Mouse (Mus musculus) embryonic facial prominence, embryonic 10.5 days (tissue): ENCODE data around the gene Tldc1. TPM values are rescaled to one million over a fixed set of nuclear protein-coding genes. Genes with fewer than 3 reads are reported as not detected.
A peak's percentile ranks its signal among the peaks of the same experiment; 100 is the strongest.

Experiments used
- DNase-seq: peaks from one replicate; pipeline ENCODE4 v3.0.0-alpha.2; 2017; ENCODE audit warnings: low spot score
- H3K27ac ChIP-seq: fragments of 300-500 bp; sonication (generic); replicated peaks from 2 replicates; pipeline ENCODE4 v1.5.1; 2016; ENCODE audit warnings: mild to moderate bottlenecking
- H3K27me3 ChIP-seq: fragments of 300-500 bp; sonication (generic); replicated peaks from 2 replicates; pipeline ENCODE4 v1.6.1; 2016; ENCODE audit warnings: low read depth, mild to moderate bottlenecking; ENCODE audit not compliant: poor library complexity, severe bottlenecking
- H3K36me3 ChIP-seq: fragments of 300-500 bp; sonication (generic); replicated peaks from 2 replicates; pipeline ENCODE4 v1.6.1; 2016; ENCODE audit warnings: mild to moderate bottlenecking, moderate library complexity
- H3K4me1 ChIP-seq: fragments of 300-500 bp; sonication (generic); 2 replicates; pipeline ENCODE4 v1.6.1; 2016
- H3K4me3 ChIP-seq: fragments of 300-500 bp; sonication (generic); 2 replicates; pipeline ENCODE4 v1.5.1; 2016; ENCODE audit warnings: mild to moderate bottlenecking, moderate library complexity
- H3K9me3 ChIP-seq: fragments of 300-500 bp; sonication (generic); 2 replicates; pipeline ENCODE4 v1.6.1; 2016; ENCODE audit warnings: mild to moderate bottlenecking
- WGBS: fragments of 180-500 bp; shearing (Covaris S2); methylation state at CpG from one replicate; pipeline ENCODE4 v1.1.7; 2016; 5-methylcytosine and 5-hydroxymethylcytosine counted together
- polyA plus RNA-seq: library from polyadenylated mRNA; unstranded; fragments of >200 nt; fragmentation: Nextera tagmentation; extraction: Ambion mirVana; gene quantifications from 2 replicates; pipeline ENCODE4 v1.2.1, GENCODE M21; 2016

The Tldc1 gene
- polyA plus RNA-seq, 1 experiment from 2014 or later: 12.8 TPM

DNA sequence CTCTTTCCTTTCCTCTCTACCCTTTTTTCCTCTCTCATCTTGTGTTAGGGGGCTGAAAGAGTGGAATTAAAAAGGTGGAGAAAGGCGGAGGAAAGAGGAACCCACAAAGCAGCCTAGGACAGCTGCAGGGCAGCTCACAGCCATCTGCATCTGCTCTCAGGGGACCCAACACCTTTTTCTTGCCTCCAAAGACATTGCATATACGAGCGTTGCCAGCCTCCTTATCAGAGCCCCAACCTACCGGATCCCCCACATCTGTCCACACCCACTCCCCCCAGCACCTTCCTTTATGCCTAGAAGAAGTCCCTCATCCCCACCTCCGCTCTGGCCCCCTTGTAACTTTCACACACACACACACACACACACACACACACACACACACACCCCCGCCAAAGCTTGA is 5.4 kb upstream of the Tldc1 start:
- Histone ChIP-seq H3K9me3 (no peaks in the 10 kb centered on the region), H3K4me3 (no peak overlapping the region), H3K4me1 (peaks cover 64% of the 10 kb centered on the region), H3K27ac (peak overlapping the region; percentile 55; the same call in 1 of the 2 replicates), H3K36me3 (no peaks in the 10 kb centered on the region), H3K27me3 (peaks cover 11% of the 10 kb centered on the region)
- WGBS: 69% methylated on average over 6 of the region's 6 CpGs
- DNase-seq: no peak

DNA sequence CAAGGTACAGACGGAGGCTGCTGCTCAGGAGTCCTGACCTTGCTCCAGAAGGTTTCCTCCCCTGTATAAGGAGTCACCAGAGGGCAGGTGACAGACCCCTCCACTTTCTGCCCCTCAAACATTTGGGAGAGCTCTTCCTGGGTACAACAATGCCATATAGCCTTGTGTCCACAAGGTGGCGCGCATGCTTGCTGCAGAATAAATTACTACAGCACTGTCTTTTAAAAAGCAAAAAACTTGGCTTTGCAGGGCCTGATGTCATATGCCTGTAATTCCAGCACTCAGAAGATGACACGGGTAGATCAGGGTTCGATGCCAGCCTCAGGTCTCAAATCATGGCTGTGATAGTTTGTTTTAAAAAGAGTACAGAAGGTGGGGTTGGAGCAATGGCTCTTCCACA is 4.5 kb upstream of the Tldc1 start:
- H3K27me3 ChIP-seq: peaks cover 11% of the 10 kb centered on the region
- H3K4me1 ChIP-seq: peaks cover 65% of the 10 kb centered on the region
- WGBS: 8% methylated on average over 5 of the region's 5 CpGs
- H3K36me3 ChIP-seq: no peaks in the 10 kb centered on the region
- H3K4me3 ChIP-seq: no peak overlapping the region
- peak; percentile 74 for DNase-seq
- H3K9me3 ChIP-seq: no peaks in the 10 kb centered on the region
- no peak overlapping the region for H3K27ac ChIP-seq

DNA sequence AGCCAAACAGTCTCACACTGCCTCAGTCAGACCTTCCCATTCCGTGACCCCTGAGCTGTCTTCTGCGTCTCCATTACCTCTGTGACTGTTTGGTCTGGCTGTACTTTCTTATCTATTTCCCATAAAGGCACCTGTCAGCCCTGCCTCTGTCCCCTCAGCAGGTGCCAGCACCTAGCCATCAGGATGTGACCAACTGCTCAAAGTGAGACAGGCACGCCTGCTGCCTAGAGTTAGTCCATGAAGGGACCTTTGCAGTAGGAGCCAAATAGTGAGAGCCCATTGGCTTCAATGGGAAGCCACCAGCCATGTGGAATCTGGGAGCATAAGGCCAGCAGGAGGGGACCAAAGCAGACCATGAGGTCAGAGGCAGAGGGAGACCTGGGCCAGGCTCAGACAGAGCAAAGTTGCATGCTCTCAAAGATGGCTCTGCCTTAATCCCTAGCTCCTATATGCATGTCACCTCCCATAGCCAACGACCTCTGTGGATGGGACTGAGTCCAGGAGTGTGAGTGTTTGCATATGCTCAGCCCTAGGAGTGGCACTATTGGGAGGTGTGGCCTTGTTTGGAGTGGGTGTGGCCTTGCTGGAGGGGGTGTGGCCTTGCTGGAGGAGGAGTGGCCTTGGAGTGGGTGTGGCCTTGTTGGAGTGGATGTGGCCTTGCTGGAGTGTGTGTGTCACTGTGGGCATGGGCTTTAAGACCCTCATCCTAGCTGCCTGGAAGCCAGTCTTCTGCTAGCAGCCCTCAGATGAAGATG is 3.0 kb upstream of the Tldc1 start:
- whole genome bisulfite sequencing: 76% methylated on average over 4 of the region's 4 CpGs
- H3K4me1 ChIP-seq: peaks cover 67% of the 10 kb centered on the region
- no peak overlapping the region for H3K4me3 ChIP-seq
- no peak overlapping the region for H3K27ac ChIP-seq
- H3K36me3 ChIP-seq: no peaks in the 10 kb centered on the region
- no peaks in the 10 kb centered on the region for H3K9me3 ChIP-seq
- peaks cover 11% of the 10 kb centered on the region; the same call in 1 of the 2 replicates for H3K27me3 ChIP-seq
- DNase-seq: no peak

DNA sequence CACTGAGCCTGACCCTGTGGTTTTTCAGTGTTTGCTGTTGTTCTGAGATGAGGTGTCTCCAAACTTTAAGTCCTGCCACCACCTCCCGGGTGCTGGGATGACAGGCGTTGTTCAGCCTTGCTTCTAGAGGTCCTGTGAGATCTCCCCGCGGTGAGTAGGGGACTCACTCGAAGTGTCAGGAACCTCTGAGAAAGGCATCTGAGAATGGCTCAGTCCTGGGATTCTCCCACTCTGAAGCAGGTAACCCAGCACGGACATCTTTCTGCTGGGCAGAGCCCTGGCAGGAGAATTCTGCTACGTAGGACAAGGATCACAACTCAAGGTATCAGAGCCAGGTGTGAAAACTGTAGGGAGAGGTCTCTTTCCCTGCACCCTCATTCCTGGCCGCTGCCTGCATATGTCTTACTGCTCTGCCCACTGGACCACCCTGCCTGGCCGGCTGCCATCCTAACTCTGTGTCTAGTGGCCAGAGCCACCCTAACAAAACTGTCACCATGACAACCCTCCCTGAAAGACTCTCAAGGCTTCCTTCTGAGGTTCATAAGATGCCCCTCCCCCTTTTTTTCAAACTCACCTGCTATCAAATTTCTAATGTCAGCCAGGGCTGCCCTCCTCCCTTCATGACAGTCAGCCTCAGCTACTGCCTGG is 2.3 kb upstream of the Tldc1 start:
- DNase-seq: no peak
- no peak overlapping the region for H3K27ac ChIP-seq
- H3K4me3 ChIP-seq: no peak overlapping the region
- H3K36me3 ChIP-seq: no peaks in the 10 kb centered on the region
- H3K4me1 ChIP-seq: peaks cover 59% of the 10 kb centered on the region
- WGBS: 82% methylated on average over 9 of the region's 9 CpGs
- peaks cover 11% of the 10 kb centered on the region; the same call in 1 of the 2 replicates for H3K27me3 ChIP-seq
- no peaks in the 10 kb centered on the region for H3K9me3 ChIP-seq

DNA sequence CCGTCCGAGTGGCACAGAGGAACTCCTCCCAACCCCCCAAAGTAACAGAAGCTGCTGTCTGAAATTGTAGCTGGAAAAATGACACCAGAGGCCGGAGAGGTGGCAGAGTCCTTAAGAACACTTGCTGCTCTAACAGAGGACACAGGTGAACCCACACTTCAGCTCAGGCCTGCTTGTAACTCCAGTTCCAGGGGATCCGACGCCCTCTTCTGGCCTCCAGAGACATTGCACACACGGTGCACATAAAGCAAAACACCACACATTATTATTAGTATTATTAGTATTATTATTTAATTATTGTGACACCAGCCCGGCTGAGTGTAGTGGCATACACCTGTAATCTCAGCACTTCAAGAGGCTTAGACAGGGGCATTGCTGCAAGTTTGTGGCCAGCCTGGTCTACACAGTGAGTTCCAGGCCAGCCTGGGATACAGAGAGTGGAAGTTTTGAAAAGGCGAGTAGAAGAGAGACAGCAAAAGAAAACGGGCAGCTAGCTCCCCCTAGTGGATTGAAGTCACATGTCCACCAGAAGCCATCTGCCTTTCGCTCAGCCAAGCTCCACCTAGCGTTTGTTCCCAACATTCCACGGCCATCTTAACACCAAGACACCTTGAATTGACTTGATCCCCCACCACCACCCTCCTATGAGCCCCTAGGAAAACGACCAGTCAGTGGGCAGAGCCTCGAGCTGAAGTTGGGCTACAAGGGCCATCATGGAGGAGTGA is 959 bp upstream of the Tldc1 start:
- Histone ChIP-seq H3K4me1 (peaks cover 47% of the 10 kb centered on the region), H3K27me3 (peaks cover 5% of the 10 kb centered on the region; the same call in 1 of the 2 replicates), H3K27ac (no peak overlapping the region), H3K36me3 (no peaks in the 10 kb centered on the region), H3K4me3 (peak overlapping the region; percentile 70), H3K9me3 (no peaks in the 10 kb centered on the region)
- peak; percentile 85 for DNase-seq
- WGBS: 26% methylated on average over 14 of the region's 14 CpGs

DNA sequence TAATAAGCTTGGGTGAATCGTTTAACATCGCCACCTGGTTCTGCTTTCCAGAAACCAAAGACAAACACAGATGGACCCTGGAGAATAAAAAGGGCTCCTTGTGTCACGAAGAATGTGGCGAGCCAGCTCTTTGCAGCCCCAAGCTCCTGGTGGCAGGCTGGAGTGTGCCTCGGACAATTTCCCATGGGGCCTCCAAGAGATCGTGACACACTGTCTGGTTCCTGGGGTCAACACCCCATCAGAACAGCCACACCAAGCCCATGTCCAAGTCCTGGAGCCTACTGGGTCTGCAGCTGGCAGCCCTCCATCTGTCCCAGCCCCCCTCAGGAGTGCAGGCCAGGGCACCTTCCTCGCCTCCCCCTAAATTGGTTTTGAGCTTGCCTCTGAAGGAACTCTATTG is 451 bp downstream of the Tldc1 start:
- Histone ChIP-seq H3K36me3 (no peaks in the 10 kb centered on the region), H3K27ac (peak overlapping the region; percentile 90), H3K9me3 (no peaks in the 10 kb centered on the region), H3K4me1 (peaks cover 37% of the 10 kb centered on the region), H3K27me3 (no peaks in the 10 kb centered on the region), H3K4me3 (peak overlapping the region; percentile 70)
- DNase-seq: no peak
- 14% methylated on average over 7 of the region's 7 CpGs for WGBS

DNA sequence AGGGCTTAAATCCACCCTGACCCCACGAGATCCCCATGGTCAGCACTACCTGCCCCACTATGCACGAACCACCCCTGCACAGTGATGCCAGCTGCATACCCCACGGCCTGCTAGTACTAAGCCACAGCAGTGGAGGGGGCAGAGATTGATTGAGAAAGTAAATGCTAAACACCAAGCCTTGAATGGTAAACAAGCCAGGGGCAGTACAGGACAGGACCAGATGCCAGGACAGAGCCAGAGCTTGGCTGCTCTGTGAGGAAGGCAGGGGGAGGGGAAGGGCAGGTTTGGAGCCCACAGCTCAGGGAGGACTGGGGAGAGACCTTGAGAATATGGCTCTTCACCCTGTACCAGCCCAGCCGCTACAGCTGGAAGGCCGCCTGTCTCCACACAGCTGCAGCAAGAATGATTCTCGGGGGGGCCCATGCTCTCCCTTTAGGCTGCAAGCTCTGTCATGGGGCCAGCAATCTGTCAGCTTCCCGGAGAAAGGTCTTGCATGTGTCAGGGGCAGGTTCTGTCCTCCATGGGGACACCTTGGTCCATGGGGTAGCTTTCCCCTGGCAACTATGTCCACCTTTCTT is 1.5 kb downstream of the Tldc1 start:
- no peak overlapping the region for H3K4me3 ChIP-seq
- 0 out of 2 replicates have a peak overlapping the region, but pooled peaks have one; percentile 1 for H3K27ac ChIP-seq
- no peaks in the 10 kb centered on the region for H3K9me3 ChIP-seq
- H3K4me1 ChIP-seq: peaks cover 37% of the 10 kb centered on the region
- no peaks in the 10 kb centered on the region for H3K27me3 ChIP-seq
- no peaks in the 10 kb centered on the region; the same call in 1 of the 2 replicates for H3K36me3 ChIP-seq
- DNase-seq: no peak
- 86% methylated on average over 7 of the region's 7 CpGs for WGBS

DNA sequence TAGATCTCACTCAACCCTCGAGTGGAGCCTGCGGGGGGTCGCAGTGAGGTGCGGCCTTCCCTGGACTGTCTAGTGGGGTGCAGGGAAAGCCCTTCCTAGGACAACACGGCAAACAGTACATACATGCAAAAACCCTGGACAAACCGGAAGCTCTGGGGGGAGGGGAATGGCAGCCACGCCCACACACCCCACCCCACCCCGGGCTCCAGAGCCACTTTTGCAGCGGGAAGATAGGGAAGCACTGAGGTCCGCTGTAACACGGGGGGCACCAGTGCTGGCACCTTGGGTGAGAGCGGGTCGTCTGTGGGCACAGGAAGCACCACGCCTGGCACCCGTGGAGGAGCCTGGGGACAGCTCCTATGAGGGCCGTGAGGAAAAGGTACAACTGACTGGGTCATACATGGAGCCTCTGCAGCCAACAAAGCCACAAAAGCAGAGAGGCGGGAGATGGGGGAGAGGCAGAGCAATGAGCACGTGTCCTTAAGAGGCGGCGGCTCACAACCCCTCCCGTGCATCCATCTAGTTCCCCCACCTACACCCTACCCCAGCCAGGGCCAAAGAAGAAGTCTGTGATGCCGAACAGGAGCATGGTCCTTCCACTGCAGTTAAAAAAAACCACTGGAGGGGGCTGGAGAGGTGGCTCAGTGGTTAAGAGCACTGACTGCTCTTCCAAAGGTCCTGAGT is 12.3 kb downstream of the Tldc1 start:
- WGBS: 82% methylated on average over 22 of the region's 22 CpGs
- Histone ChIP-seq H3K4me3 (no peak overlapping the region), H3K4me1 (peaks cover 13% of the 10 kb centered on the region), H3K9me3 (no peaks in the 10 kb centered on the region), H3K27ac (no peak overlapping the region), H3K27me3 (no peaks in the 10 kb centered on the region), H3K36me3 (peaks cover 45% of the 10 kb centered on the region)
- DNase-seq: no peak

DNA sequence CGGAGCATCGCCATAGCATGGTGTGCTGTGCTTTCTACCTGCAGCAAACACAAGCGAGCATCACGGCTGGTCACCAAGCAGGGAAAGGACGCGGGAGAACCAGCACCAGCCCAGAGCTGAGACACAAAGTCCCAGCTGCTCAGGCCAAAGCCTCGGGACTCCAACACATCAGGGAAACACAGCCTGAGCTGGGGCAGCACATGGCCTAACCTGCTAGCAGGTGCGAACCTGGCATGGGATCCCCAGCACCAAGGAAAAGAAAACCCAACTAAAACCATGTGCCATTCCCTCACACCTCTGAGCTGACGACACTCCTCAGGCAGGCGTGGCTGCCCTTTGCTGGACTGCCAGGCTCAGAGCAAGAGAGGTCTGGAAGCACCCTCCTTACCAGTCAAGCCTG is 12.9 kb downstream of the Tldc1 start:
- Histone ChIP-seq H3K27ac (no peak overlapping the region), H3K9me3 (no peaks in the 10 kb centered on the region), H3K36me3 (peaks cover 48% of the 10 kb centered on the region), H3K27me3 (no peaks in the 10 kb centered on the region), H3K4me1 (peaks cover 13% of the 10 kb centered on the region), H3K4me3 (no peak overlapping the region)
- WGBS: 86% methylated on average over 10 of the region's 10 CpGs
- DNase-seq: no peak

DNA sequence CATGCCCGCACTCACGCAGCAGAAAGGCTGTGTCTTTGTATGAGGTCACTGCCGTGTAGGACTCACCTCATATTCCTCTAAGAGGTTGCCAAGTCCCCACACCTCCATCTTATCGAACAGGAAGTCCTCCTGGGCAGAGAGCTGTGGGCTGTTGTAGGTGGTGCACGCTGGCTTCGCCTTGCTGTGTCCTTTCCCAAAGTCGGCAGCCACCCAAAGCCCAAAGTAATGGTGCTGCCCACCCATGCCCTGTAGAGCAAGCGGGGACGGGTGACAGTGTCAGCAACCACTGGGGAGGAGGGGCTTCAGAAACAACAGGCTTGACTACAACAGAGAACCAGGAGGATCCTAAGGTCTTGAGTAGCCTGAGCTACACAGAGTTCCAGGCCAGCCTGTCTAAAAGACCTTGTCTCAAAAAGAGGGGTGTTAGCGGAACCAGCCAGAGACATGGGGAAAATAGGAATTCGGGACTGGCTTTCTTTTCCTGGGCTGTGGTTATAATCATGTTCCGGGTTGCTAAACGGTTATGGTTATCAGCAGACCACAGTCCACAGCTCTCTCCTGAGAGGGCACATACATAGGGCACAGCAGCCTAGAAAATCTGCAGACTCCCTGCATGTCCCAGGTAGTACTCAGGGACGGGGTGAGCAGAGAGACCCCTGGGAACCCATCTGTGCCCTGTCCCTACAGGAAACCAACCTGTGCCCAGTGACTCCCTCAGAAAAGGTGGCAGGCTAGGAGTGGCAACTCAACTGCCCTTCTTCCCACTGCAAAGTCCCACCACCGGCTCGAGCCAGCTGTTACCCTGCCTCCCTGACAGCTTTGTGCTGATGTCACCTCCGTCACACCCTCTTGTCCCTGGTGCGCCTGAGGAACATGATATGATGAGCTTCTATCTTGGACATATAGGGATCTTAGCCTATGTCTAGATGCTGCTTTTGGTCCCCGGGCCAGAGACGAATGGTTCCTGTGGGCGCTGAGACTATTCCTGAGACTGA is 15.7 kb downstream of the Tldc1 start:
- no peaks in the 10 kb centered on the region for H3K9me3 ChIP-seq
- peaks cover 20% of the 10 kb centered on the region for H3K4me1 ChIP-seq
- WGBS: 89% methylated on average over 21 of the region's 21 CpGs
- no peak overlapping the region for H3K27ac ChIP-seq
- no peak for DNase-seq
- H3K36me3 ChIP-seq: peaks cover 40% of the 10 kb centered on the region
- no peak overlapping the region for H3K4me3 ChIP-seq
- no peaks in the 10 kb centered on the region for H3K27me3 ChIP-seq

DNA sequence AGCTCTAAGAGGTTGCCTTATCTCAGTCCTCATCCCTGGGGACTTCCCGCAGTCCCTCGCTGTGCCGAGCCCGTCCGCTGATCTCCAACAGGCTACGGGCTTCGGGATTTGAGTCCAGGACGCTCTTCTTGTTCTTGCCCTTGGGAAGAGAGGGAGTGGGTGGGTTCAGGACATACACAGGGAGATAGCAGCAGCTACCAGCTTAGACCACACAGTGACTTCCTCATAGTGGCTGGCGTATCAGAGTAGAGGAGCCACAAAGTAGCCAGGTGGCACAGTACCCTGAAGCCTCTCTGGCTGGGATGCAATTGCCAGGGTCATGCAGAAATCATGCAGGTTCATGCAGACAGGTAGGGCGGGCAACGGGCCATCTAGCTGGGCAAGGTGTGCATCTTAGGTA is 16.5 kb downstream of the Tldc1 start:
- H3K36me3 ChIP-seq: peaks cover 32% of the 10 kb centered on the region
- peaks cover 25% of the 10 kb centered on the region for H3K4me1 ChIP-seq
- no peak overlapping the region for H3K4me3 ChIP-seq
- no peak for DNase-seq
- H3K27me3 ChIP-seq: peaks cover 7% of the 10 kb centered on the region; the same call in 1 of the 2 replicates
- no peak overlapping the region for H3K27ac ChIP-seq
- no peaks in the 10 kb centered on the region for H3K9me3 ChIP-seq
- WGBS: 94% methylated on average over 11 of the region's 11 CpGs
